ENCODE assay signal across 9 mouse cellular contexts in genomic region chr17:24595126-24596072, GRCm38 (mm10). TPM values are rescaled to one million over a fixed set of nuclear protein-coding genes. Genes with fewer than 3 reads are reported as not detected.
DNase-seq lines count a peak whose midpoint lies in the region; TF ChIP-seq lines count a peak whose summit lies in the region.
"Had no signal": no experiment of that assay in that cellular context is flagged by ENCODE, and none has a peak within 500 bp of the region (broad histone marks: within the 10 kb centered on the region; RNA-seq: fewer than 3 reads in every experiment).

No protein-coding gene starts in this region.

- no peaks in the 10 kb centered on the region for H3K9me3 ChIP-seq in MEL (replicated peaks; ENCODE audit: insufficient read depth, low read length)
- H3K9me3 ChIP-seq: embryonic facial prominence, embryonic 15.5 days had no signal

- peak; percentile 29 for DNase-seq in adrenal gland, postnatal 10 days
- DNase-seq in adrenal gland, adult 8-10 months = no peak
- peak; percentile 45 for DNase-seq in left cerebral cortex, postnatal 4 days
- no peak for DNase-seq in left cerebral cortex, adult 11 months (ENCODE audit: low spot score)
- peak; percentile 32 for DNase-seq in MEL (ENCODE audit: low read depth, low spot score)
- peak; percentile 17 for DNase-seq in forelimb bud, embryonic 11.5 days (ENCODE audit: low read depth, low spot score)
- no peak for DNase-seq in layer of hippocampus, adult 11-12 months (ENCODE audit: low spot score)
- no peak for DNase-seq in kidney, adult 9 months

- TF ChIP-seq CTCF in MEL (IDR thresholded peaks at IDR 0.05 in 2 of 3, conservative IDR thresholded peaks at IDR 0.05 in 1 of 3; ENCODE audit: control insufficient read depth in 1 of 3, insufficient read depth in 1 of 3, low read depth in 2 of 3, low read length in 3 of 3, poor library complexity in 1 of 3, severe bottlenecking in 1 of 3) = peak in 2 of 3 experiments; percentile 28 to 36; a peak in 4 of 6 replicates

- H3K4me1 ChIP-seq in MEL (ENCODE audit: control insufficient read depth in 1 of 2, insufficient read depth in 2 of 2, low read length in 2 of 2) = no peaks in the 10 kb centered on the region
- H3K4me1 ChIP-seq: embryonic facial prominence, embryonic 15.5 days had no signal

- H3K9ac ChIP-seq in MEL (ENCODE audit: control insufficient read depth, low read depth, low read length, poor library complexity, severe bottlenecking) = no peak overlapping the region
- H3K9ac ChIP-seq: embryonic facial prominence, embryonic 15.5 days had no signal

- no peaks in the 10 kb centered on the region for H3K79me2 ChIP-seq in MEL (ENCODE audit: control insufficient read depth, insufficient read depth, low read length, poor library complexity)

- H3K36me3 ChIP-seq in MEL (ENCODE audit: control insufficient read depth in 1 of 2, insufficient read depth in 2 of 2, low read length in 2 of 2) = peaks cover 0 to 2% of the 10 kb centered on the region in 2 experiments; a peak in 2 of 4 replicates

- no peak for TF ChIP-seq EP300 in MEL (IDR thresholded peaks at IDR 0.05; ENCODE audit: low read depth in 1 of 2, low read length in 2 of 2)

- H3K27me3 ChIP-seq in MEL (ENCODE audit: control insufficient read depth in 1 of 2, insufficient read depth in 2 of 2, low read length in 2 of 2) = no peaks in the 10 kb centered on the region
- H3K27me3 ChIP-seq: embryonic facial prominence, embryonic 15.5 days had no signal

- TF ChIP-seq POLR2A in MEL (IDR thresholded peaks at IDR 0.05; ENCODE audit: control insufficient read depth in 1 of 2, insufficient read depth in 1 of 2, low read depth in 1 of 2, low read length in 2 of 2, poor library complexity in 1 of 2) = no peak

- H3K4me3 ChIP-seq in MEL (ENCODE audit: control insufficient read depth in 1 of 2, insufficient read depth in 1 of 2, low read depth in 2 of 2, low read length in 2 of 2) = no peak overlapping the region
- H3K4me3 ChIP-seq: embryonic facial prominence, embryonic 15.5 days had no signal

- H3K27ac ChIP-seq in MEL (ENCODE audit: control insufficient read depth, low read depth, low read length) = no peak overlapping the region
- H3K27ac ChIP-seq: embryonic facial prominence, embryonic 15.5 days had no signal

- intact Hi-C loops in left cerebral cortex, postnatal 4 days (cut with DNase I) = no loop called here

- peak; percentile 19 for TF ChIP-seq RAD21 in MEL (IDR thresholded peaks at IDR 0.05; ENCODE audit: low read depth, low read length)

TF ChIP-seq in MEL, 35 proteins besides CTCF, POLR2A, EP300 and RAD21:
- no peak for TF ChIP-seq MEF2A (IDR thresholded peaks at IDR 0.05; ENCODE audit: extremely low read depth, insufficient replicate concordance, low read depth, low read length, poor library complexity, severe bottlenecking)
- TF ChIP-seq CHD1 (IDR thresholded peaks at IDR 0.05; ENCODE audit: low read depth, low read length) = no peak
- no peak for TF ChIP-seq SIN3A (IDR thresholded peaks at IDR 0.05; ENCODE audit: low read length)
- no peak for TF ChIP-seq JUND (IDR thresholded peaks at IDR 0.05; ENCODE audit: low read depth, low read length)
- TF ChIP-seq USF1 (IDR thresholded peaks at IDR 0.05; ENCODE audit: low read depth, low read length) = no peak
- no peak for TF ChIP-seq TBP (IDR thresholded peaks at IDR 0.05; ENCODE audit: low read depth, low read length)
- TF ChIP-seq SMC3 (IDR thresholded peaks at IDR 0.05; ENCODE audit: low read depth, low read length) = no peak; the same call in none of the 2 replicates
- no peak for TF ChIP-seq MYC (IDR thresholded peaks at IDR 0.05; ENCODE audit: low read depth, low read length)
- no peak for TF ChIP-seq POLR2AphosphoS5 (IDR thresholded peaks at IDR 0.05; ENCODE audit: borderline replicate concordance, low read depth, low read length)
- TF ChIP-seq ZC3H11A (IDR thresholded peaks at IDR 0.05; ENCODE audit: low read depth, low read length) = no peak
- TF ChIP-seq ZKSCAN1 (IDR thresholded peaks at IDR 0.05; ENCODE audit: low read depth, low read length) = no peak
- TF ChIP-seq E2F4 (IDR thresholded peaks at IDR 0.05; ENCODE audit: borderline replicate concordance, low read depth, low read length) = no peak
- no peak for TF ChIP-seq MAFK (IDR thresholded peaks at IDR 0.05; ENCODE audit: borderline replicate concordance, low read depth, low read length)
- no peak for TF ChIP-seq GABPA (IDR thresholded peaks at IDR 0.05; ENCODE audit: low read depth, low read length)
- TF ChIP-seq TCF12 (IDR thresholded peaks at IDR 0.05; ENCODE audit: low read depth, low read length) = no peak
- no peak for TF ChIP-seq ZNF384 (IDR thresholded peaks at IDR 0.05; ENCODE audit: low read depth, low read length)
- no peak for TF ChIP-seq MAX (IDR thresholded peaks at IDR 0.05; ENCODE audit: low read length)
- no peak for TF ChIP-seq MAZ (IDR thresholded peaks at IDR 0.05; ENCODE audit: low read depth, low read length)

RNA-seq across cellular contexts. Expression of gene Tsc2, which starts 37.0 kb away (rescaled TPM):
- total RNA-seq in adrenal gland, postnatal 10 days (2021) = 100 to 1,000 TPM in 1 of 2 experiments, 10 to 100 TPM in 1; 84.9 to 110 TPM
- total RNA-seq in adrenal gland, adult 8-10 months (2022) = 100 to 1,000 TPM in 3 of 4 experiments, 10 to 100 TPM in 1; 79.2 to 135 (median 111) TPM
- total RNA-seq in left cerebral cortex, postnatal 4 days (2021) = 100 to 1,000 TPM; 152 to 158 TPM
- total RNA-seq in MEL (2012; rRNA removed) = 44.0 and 48.8 TPM in 2 replicates
- 10 to 100 TPM in 1 of 2 experiments, not detected in 1; 99.2 TPM for polyA plus RNA-seq in MEL (2012; ENCODE audit: insufficient read depth in 1 of 2, insufficient read length in 2 of 2, low read depth in 1 of 2, low replicate concordance in 2 of 2, missing spikeins in 1 of 2)

RNA-seq across cellular contexts. Expression of gene Nthl1, which starts 37.1 kb away (rescaled TPM):
- 10 to 100 TPM in 1 of 2 experiments, 1 to 10 TPM in 1; 6.4 to 11.6 TPM for total RNA-seq in adrenal gland, postnatal 10 days (2021)
- total RNA-seq in adrenal gland, adult 8-10 months (2022) = 10 to 100 TPM in 3 of 4 experiments, 1 to 10 TPM in 1; 9.0 to 17.3 (median 12.1) TPM
- 1 to 10 TPM; 7.0 to 8.5 TPM for total RNA-seq in left cerebral cortex, postnatal 4 days (2021)
- 26.1 and 31.4 TPM in 2 replicates for total RNA-seq in MEL (2012; rRNA removed)
- 100 to 1,000 TPM in 1 of 2 experiments, 10 to 100 TPM in 1; 32.0 to 262 TPM for polyA plus RNA-seq in MEL (2012; ENCODE audit: insufficient read depth in 1 of 2, insufficient read length in 2 of 2, low read depth in 1 of 2, low replicate concordance in 2 of 2, missing spikeins in 1 of 2)

RNA-seq across cellular contexts. Expression of gene Pkd1, which starts 45.8 kb away (rescaled TPM):
- 10 to 100 TPM; 40.2 to 51.0 TPM for total RNA-seq in adrenal gland, postnatal 10 days (2021)
- 10 to 100 TPM; 58.5 to 88.8 (median 71.0) TPM for total RNA-seq in adrenal gland, adult 8-10 months (2022)
- 10 to 100 TPM; 75.0 to 91.3 TPM for total RNA-seq in left cerebral cortex, postnatal 4 days (2021)
- total RNA-seq in MEL (2012; rRNA removed) = 10.3 and 10.6 TPM in 2 replicates
- 10 to 100 TPM in 1 of 2 experiments, not detected in 1; 10.7 TPM for polyA plus RNA-seq in MEL (2012; ENCODE audit: insufficient read depth in 1 of 2, insufficient read length in 2 of 2, low read depth in 1 of 2, low replicate concordance in 2 of 2, missing spikeins in 1 of 2)

RNA-seq across cellular contexts. Expression of gene Slc9a3r2, which starts 54.7 kb away (rescaled TPM):
- total RNA-seq in adrenal gland, postnatal 10 days (2021) = 10 to 100 TPM; 66.9 to 72.8 TPM
- total RNA-seq in adrenal gland, adult 8-10 months (2022) = 10 to 100 TPM; 45.9 to 78.6 (median 73.7) TPM
- 10 to 100 TPM; 40.2 to 43.6 TPM for total RNA-seq in left cerebral cortex, postnatal 4 days (2021)
- total RNA-seq in MEL (2012; rRNA removed) = 0.75 and 0.96 TPM in 2 replicates
- 1 to 10 TPM in 1 of 2 experiments, not detected in 1; 3.5 TPM for polyA plus RNA-seq in MEL (2012; ENCODE audit: insufficient read depth in 1 of 2, insufficient read length in 2 of 2, low read depth in 1 of 2, low replicate concordance in 2 of 2, missing spikeins in 1 of 2)

Comparison
In these comparisons a context has a peak if more than half of its experiments do, and no peak if none do; other contexts are left out.
1. DNase-seq: peak in adrenal gland, postnatal 10 days (single experiment), left cerebral cortex, postnatal 4 days (single experiment), MEL (single experiment) and forelimb bud, embryonic 11.5 days (single experiment); none in adrenal gland, adult 8-10 months (single experiment), left cerebral cortex, adult 11 months (single experiment), layer of hippocampus, adult 11-12 months (single experiment) and kidney, adult 9 months (single experiment).